Mouse (Mus musculus) lung, embryonic 14.5 days (tissue): ENCODE measurements at regions not wholly inside any gene's neighbourhood (a gene's known extent, or its start where the extent isn't known, plus 50 kb on each side); places are given as distances from the start of the nearest gene placed in this dataset.

Source experiments
- ATAC-seq: fragments of 200-750 bp; cut with Nextera tagmentation; 2 replicates; pipeline ENCODE4 v1.8.0; 2017; ENCODE audit warnings: mild to moderate bottlenecking, moderate TSS enrichment, moderate library complexity; ENCODE audit not compliant: insufficient read depth
- DNase-seq: peaks from one replicate; pipeline ENCODE4 v3.0.0-alpha.2; 2015
- H3K27ac ChIP-seq: fragments of 300-500 bp; sonication (generic); 2 replicates; pipeline ENCODE4 v1.5.1; 2014; ENCODE audit warnings: low read depth, mild to moderate bottlenecking, moderate library complexity
- H3K27me3 ChIP-seq: fragments of 300-500 bp; sonication (generic); 2 replicates; pipeline ENCODE4 v1.6.1; 2014; ENCODE audit warnings: low read length, control low read depth; ENCODE audit not compliant: insufficient read depth
- H3K36me3 ChIP-seq: fragments of 300-500 bp; sonication (generic); 2 replicates; pipeline ENCODE4 v1.6.1; 2014; ENCODE audit warnings: control low read depth; ENCODE audit not compliant: insufficient read depth
- H3K4me1 ChIP-seq: fragments of 300-500 bp; sonication (generic); 2 replicates; pipeline ENCODE4 v1.6.1; 2014; ENCODE audit warnings: antibody characterized with exemption, control low read depth; ENCODE audit not compliant: insufficient read depth
- H3K4me2 ChIP-seq: fragments of 300-500 bp; sonication (generic); 2 replicates; pipeline ENCODE4 v1.6.1; 2014; ENCODE audit warnings: mild to moderate bottlenecking
- H3K4me3 ChIP-seq: fragments of 300-500 bp; sonication (generic); 2 replicates; pipeline ENCODE4 v1.5.1; 2014; ENCODE audit warnings: low read depth, low read length
- H3K9ac ChIP-seq: fragments of 300-500 bp; sonication (generic); 2 replicates; pipeline ENCODE4 v1.6.1; 2014
- H3K9me3 ChIP-seq: fragments of 300-500 bp; sonication (generic); 2 replicates; pipeline ENCODE4 v1.6.1; 2016; ENCODE audit warnings: low read depth, low read length, control low read depth
- CTCF ChIP-seq: IDR thresholded peaks from 2 replicates; pipeline ENCODE4 v1.5.1; 2016; ENCODE audit warnings: antibody characterized with exemption, low read depth
- WGBS: fragments of 180-500 bp; shearing (Covaris S2); extraction: QIAGEN DNeasy Blood & Tissue Kit; methylation state at CpG from one replicate; pipeline ENCODE4 v1.1.7; 2014; 5-methylcytosine and 5-hydroxymethylcytosine counted together

DNA sequence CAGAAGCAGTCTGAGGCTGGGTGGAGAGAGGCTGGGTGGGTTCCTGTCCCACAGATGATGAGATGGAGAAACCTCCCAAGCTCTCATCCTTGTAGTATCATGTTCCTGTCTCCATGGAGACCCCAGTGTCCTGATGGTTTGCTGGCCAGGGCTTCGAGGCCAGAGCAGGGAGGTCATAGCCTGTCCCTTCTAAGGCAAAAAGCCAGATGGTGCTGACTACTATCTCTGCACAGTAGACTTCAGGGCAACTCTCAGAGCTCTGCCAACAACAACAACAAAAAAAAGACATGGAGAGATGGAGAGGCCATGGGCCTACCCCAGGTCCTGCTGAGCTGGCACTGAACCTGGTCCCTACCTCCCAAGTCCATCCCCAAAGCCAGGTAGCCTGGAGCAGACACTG lies 69.0 kb downstream of the Zfp36l2 start:
- WGBS, result 48% methylated on average over 1 of the region's 1 CpGs
- no peaks in the 10 kb centered on the region for H3K9me3 ChIP-seq
- H3K9ac ChIP-seq, result no peak overlapping the region
- no peak for TF ChIP-seq CTCF
- H3K4me1 ChIP-seq, result peaks cover 13% of the 10 kb centered on the region
- DNase-seq (no peak), ATAC-seq (no peak)
- no peak overlapping the region; the same call in 1 of the 2 replicates for H3K27ac ChIP-seq
- H3K4me3 ChIP-seq, result no peak overlapping the region
- H3K27me3 ChIP-seq, result no peaks in the 10 kb centered on the region
- no peak overlapping the region for H3K4me2 ChIP-seq
- H3K36me3 ChIP-seq, result no peaks in the 10 kb centered on the region

DNA sequence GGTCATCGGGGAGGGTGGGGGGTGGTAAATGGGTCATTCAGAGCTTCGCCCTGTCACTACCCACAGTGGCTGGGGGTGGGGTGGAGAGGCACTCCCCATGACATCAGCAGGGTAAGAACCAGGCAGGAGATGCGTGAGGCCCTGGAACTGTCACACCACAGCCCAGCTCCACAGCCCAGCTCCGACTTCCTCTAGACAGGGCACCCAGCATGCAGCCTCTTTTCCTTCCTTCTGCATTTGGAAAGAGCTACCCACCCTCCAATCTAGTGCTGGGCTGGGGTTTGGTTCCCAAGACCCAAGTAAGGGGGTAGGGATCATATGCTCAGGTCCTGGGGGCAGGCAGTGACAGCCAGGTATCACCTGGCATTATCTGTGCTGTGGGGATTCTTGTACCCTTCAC lies 69.5 kb downstream of the Zfp36l2 start:
- no peaks in the 10 kb centered on the region for H3K9me3 ChIP-seq
- no peak for TF ChIP-seq CTCF
- ATAC-seq (no peak), DNase-seq (no peak)
- H3K27me3 ChIP-seq, result no peaks in the 10 kb centered on the region
- H3K4me2 ChIP-seq, result no peak overlapping the region
- peaks cover 13% of the 10 kb centered on the region for H3K4me1 ChIP-seq
- 75% methylated on average over 4 of the region's 4 CpGs for WGBS
- H3K4me3 ChIP-seq, result no peak overlapping the region
- no peak overlapping the region; the same call in 1 of the 2 replicates for H3K27ac ChIP-seq
- H3K36me3 ChIP-seq, result no peaks in the 10 kb centered on the region
- no peak overlapping the region for H3K9ac ChIP-seq

GRCm38 (mm10) chr17:84117756-84118155 lies 70.0 kb downstream of the Zfp36l2 start:
- 36% methylated on average over 1 of the region's 1 CpGs for WGBS
- no peak overlapping the region for H3K9ac ChIP-seq
- no peak overlapping the region for H3K27ac ChIP-seq
- no peaks in the 10 kb centered on the region for H3K27me3 ChIP-seq
- no peak overlapping the region for H3K4me3 ChIP-seq
- DNase-seq, result no peak
- H3K36me3 ChIP-seq, result no peaks in the 10 kb centered on the region
- no peaks in the 10 kb centered on the region for H3K9me3 ChIP-seq
- H3K4me2 ChIP-seq, result no peak overlapping the region
- ATAC-seq, result no peak
- no peak for TF ChIP-seq CTCF
- peaks cover 16% of the 10 kb centered on the region for H3K4me1 ChIP-seq

DNA sequence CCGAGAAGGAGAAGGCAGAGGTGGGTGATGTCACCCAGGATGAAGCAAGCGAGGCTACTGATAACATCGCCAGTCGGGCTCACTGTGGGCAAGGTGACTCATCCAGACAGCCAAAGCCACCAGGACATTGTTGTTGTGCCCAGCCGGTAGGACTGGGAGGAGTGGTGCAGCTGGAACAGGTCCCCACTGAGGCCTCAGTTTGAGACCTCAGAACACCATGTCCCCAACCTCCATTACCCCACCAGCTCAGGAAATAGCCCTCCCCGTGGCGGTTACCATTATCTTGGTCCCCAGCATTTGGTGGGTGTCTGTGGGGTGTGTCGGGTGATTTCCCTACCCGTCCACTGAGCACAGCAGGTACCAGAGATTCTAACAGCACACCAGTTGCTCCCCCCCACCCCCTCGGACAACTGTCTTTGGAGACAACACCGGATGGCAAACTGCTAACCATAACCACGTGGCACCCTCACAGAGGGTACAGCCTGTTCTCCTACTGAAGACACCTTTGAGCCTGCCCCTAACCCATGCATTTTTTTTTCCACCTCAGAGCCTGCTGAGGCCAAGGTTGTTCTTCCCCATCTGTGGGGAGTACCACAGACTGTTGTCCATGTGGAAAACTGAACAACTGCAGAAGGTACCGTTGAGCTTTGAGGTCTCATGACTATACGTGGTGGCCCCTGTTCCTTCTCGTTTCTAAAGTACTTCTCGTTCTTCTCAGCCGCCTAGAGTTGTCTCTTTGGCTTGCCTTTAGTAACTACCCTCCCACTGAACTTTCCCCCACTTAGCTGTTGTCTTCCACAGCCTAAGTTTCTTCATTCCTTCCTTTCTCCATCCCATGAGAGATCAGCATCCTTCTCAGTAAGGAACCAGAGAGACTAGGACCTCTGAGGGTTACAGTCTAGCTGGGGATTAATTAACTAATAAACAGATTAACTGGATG lies 71.1 kb downstream of the Zfp36l2 start:
- TF ChIP-seq CTCF, result no peak
- 0 out of 2 replicates have a peak overlapping the region, but pooled peaks have one; percentile 30 for H3K27ac ChIP-seq

GRCm38 (mm10) chr17:84115957-84116339 lies 71.8 kb downstream of the Zfp36l2 start:
- no peak overlapping the region for H3K4me3 ChIP-seq
- peaks cover 26% of the 10 kb centered on the region for H3K4me1 ChIP-seq
- ATAC-seq (no peak), DNase-seq (peak; percentile 79)
- no peaks in the 10 kb centered on the region for H3K27me3 ChIP-seq
- no peaks in the 10 kb centered on the region for H3K9me3 ChIP-seq
- H3K36me3 ChIP-seq, result no peaks in the 10 kb centered on the region
- no peak for TF ChIP-seq CTCF
- no peak overlapping the region for H3K9ac ChIP-seq
- H3K4me2 ChIP-seq, result no peak overlapping the region
- 0 out of 2 replicates have a peak overlapping the region, but pooled peaks have one; percentile 27 for H3K27ac ChIP-seq
- WGBS, result 47% methylated on average over 3 of the region's 3 CpGs

More for the DNA sequence above, 71.1 kb downstream of the Zfp36l2 start:
- Histone ChIP-seq H3K4me2 (no peak overlapping the region), H3K4me3 (no peak overlapping the region), H3K36me3 (no peaks in the 10 kb centered on the region), H3K27me3 (no peaks in the 10 kb centered on the region), H3K9ac (no peak overlapping the region), H3K9me3 (no peaks in the 10 kb centered on the region), H3K4me1 (peaks cover 26% of the 10 kb centered on the region)
- DNase-seq (no peak), ATAC-seq (no peak)
- 82% methylated on average over 17 of the region's 17 CpGs for WGBS

DNA sequence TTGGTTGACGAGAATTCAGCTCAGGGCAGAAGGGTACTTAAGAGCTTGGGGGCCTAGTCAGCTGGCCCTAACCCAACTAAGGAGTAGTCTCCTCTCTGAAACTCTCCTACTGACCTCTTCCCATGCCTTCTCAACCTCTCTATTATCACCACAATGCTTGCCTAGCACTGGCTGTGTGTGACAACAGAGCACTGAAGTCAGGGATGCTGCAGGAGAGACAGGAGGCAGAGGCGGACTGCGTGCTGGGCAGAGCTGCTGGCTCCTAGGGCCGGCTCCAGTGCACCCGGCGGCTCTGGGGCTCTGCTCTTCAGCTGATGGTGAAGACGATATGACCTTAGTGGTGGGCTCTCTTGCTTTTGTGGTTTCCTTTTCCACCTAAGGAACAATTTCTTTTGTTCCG lies 72.6 kb downstream of the Zfp36l2 start:
- no peak for TF ChIP-seq CTCF
- H3K36me3 ChIP-seq, result no peaks in the 10 kb centered on the region

GRCm38 (mm10) chr17:84114279-84114994 lies 73.3 kb downstream of the Zfp36l2 start:
- Histone ChIP-seq H3K4me2 (no peak overlapping the region), H3K36me3 (no peaks in the 10 kb centered on the region), H3K27me3 (no peaks in the 10 kb centered on the region), H3K4me1 (peaks cover 26% of the 10 kb centered on the region), H3K9ac (no peak overlapping the region; the same call in 1 of the 2 replicates), H3K9me3 (no peaks in the 10 kb centered on the region), H3K27ac (no peak overlapping the region), H3K4me3 (no peak overlapping the region)
- 64% methylated on average over 9 of the region's 9 CpGs for WGBS
- ATAC-seq, result no peak; the same call in 1 of the 2 replicates
- TF ChIP-seq CTCF, result no peak
- no peak for DNase-seq

More for the DNA sequence above, 72.6 kb downstream of the Zfp36l2 start:
- no peaks in the 10 kb centered on the region for H3K9me3 ChIP-seq
- H3K4me2 ChIP-seq, result no peak overlapping the region
- no peak overlapping the region for H3K9ac ChIP-seq
- 74% methylated on average over 8 of the region's 8 CpGs for whole genome bisulfite sequencing
- H3K27ac ChIP-seq, result no peak overlapping the region
- H3K4me3 ChIP-seq, result no peak overlapping the region
- H3K4me1 ChIP-seq, result peaks cover 26% of the 10 kb centered on the region
- no peak for ATAC-seq
- H3K27me3 ChIP-seq, result no peaks in the 10 kb centered on the region
- no peak for DNase-seq
